Mouse (Mus musculus): ENCODE data around the gene Map3k4. TPM values are rescaled to one million over a fixed set of nuclear protein-coding genes. Genes with fewer than 3 reads are reported as not detected.
"Not testable (repeated sequence)": the region's sequence is repeated elsewhere in the genome, so short reads cannot be mapped to it uniquely, and the experiment has no call there.

The Map3k4 gene
- polyA plus RNA-seq, 1 experiment from 2014 or later = 31.5 TPM

DNA sequence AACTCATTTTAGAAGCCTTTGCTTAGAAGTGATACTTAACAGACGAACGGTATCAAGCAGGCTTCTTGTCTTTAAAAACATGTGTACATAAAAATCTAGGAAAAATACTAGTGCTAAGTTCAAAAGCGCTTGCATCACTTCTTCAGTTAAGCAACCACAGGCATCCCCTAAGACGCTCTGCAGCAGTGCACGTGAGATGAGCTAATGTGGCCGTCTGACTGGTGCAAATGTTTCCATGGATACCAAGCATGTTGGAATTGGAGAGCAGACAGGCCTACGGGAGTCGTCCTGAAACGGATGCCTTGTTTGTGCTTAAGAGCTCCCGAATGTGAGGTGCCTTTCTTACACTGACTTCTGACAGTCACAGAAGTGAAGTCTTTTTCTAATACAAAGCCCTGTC lies 27.9 kb downstream of the Map3k4 start:
- WGBS = 42% methylated on average over 10 of the region's 10 CpGs
- Histone ChIP-seq H3K9me3 (replicated peaks) (no peaks in the 10 kb centered on the region), H3K4me3 (no peak overlapping the region), H3K4me1 (replicated peaks) (peaks cover 30% of the 10 kb centered on the region), H3K9ac (no peak overlapping the region), H3K27me3 (no peaks in the 10 kb centered on the region), H3K36me3 (no peaks in the 10 kb centered on the region; the same call in none of the 2 replicates), H3K4me2 (no peak overlapping the region), H3K27ac (no peak overlapping the region)
- ATAC-seq (replicated peaks; ENCODE audit: insufficient number of reproducible peaks, insufficient read depth, low FRiP score, low read depth) = no peak

DNA sequence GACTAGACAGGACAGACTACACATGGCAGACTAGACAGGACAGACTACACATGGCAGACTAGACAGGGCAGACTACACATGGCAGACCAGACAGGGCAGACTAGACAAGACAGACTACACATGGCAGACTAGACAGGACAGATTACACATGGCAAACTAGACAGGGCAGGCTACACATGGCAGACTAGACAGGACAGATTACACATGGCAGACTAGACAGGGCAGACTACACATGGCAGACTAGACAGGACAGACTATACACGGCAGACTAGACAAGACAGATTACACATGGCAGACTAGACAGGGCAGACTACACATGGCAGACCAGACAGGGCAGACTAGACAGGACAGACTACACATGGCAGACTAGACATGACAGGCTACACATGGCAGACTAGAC lies 28.8 kb downstream of the Map3k4 start:
- not testable (repeated sequence) for H3K27ac ChIP-seq; H3K9ac ChIP-seq; ATAC-seq (replicated peaks; ENCODE audit: insufficient number of reproducible peaks, insufficient read depth, low FRiP score, low read depth); H3K4me2 ChIP-seq; H3K9me3 ChIP-seq (replicated peaks); H3K4me3 ChIP-seq; H3K36me3 ChIP-seq; H3K27me3 ChIP-seq
- 78% methylated on average over 1 of the region's 1 CpGs for WGBS
- H3K4me1 ChIP-seq (replicated peaks) = peaks cover 29% of the 10 kb centered on the region

DNA sequence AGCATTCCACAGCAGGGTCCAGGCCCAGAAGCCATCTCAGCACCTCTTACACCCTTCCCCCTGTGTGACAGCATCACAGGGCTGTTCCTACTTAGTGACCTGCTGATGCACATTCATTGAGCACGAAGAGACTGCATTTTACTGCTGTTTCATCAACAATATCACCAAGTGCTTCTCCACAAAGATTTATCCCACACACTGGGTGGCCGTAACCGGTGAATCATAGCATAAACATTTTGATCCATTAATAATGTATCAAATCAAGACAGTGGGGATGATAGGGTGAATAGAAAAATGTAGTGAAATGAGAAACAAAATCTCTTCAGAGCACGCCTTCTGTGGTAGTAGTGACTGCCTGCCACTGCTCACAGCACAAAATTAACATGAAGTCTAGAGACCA lies 29.7 kb downstream of the Map3k4 start:
- H3K4me1 ChIP-seq (replicated peaks) = peaks cover 21% of the 10 kb centered on the region
- 90% methylated on average over 4 of the region's 4 CpGs for WGBS
- no peaks in the 10 kb centered on the region; the same call in none of the 2 replicates for H3K36me3 ChIP-seq
- no peak overlapping the region for H3K4me2 ChIP-seq
- H3K27me3 ChIP-seq = no peaks in the 10 kb centered on the region
- no peak overlapping the region for H3K9ac ChIP-seq
- no peak overlapping the region for H3K4me3 ChIP-seq
- H3K9me3 ChIP-seq (replicated peaks) = no peaks in the 10 kb centered on the region
- no peak for ATAC-seq (replicated peaks; ENCODE audit: insufficient number of reproducible peaks, insufficient read depth, low FRiP score, low read depth)
- no peak overlapping the region for H3K27ac ChIP-seq

DNA sequence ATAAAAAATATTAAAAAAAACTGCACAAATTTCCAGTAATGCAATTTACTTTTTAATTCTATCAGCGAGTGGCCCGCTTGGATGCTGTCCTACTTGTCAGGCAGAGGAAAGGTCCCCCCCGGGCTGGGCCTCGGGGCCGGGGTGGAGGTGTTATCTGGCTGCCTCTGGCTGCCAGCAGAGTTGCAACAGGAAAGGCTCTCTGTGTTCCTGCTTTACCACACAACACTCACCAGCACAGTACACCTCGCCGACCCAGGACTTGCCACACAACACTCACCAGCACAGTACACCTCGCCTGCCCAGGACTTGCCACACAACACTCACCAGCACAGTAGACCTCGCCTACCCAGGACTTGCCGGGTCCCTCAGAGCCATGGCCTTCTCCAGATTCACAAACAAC lies 38.8 kb downstream of the Map3k4 start:
- no peaks in the 10 kb centered on the region for H3K27me3 ChIP-seq
- H3K9ac ChIP-seq = no peak overlapping the region
- 51% methylated on average over 10 of the region's 10 CpGs for WGBS
- peaks cover 19% of the 10 kb centered on the region; the same call in 1 of the 2 replicates for H3K36me3 ChIP-seq
- peaks cover 23% of the 10 kb centered on the region for H3K4me1 ChIP-seq (replicated peaks)
- no peak overlapping the region for H3K4me2 ChIP-seq
- H3K4me3 ChIP-seq = no peak overlapping the region
- peak; percentile 58; the same call in 1 of the 2 replicates for ATAC-seq (replicated peaks; ENCODE audit: insufficient number of reproducible peaks, insufficient read depth, low FRiP score, low read depth)
- peak overlapping the region; percentile 56 for H3K27ac ChIP-seq
- H3K9me3 ChIP-seq (replicated peaks) = no peaks in the 10 kb centered on the region

DNA sequence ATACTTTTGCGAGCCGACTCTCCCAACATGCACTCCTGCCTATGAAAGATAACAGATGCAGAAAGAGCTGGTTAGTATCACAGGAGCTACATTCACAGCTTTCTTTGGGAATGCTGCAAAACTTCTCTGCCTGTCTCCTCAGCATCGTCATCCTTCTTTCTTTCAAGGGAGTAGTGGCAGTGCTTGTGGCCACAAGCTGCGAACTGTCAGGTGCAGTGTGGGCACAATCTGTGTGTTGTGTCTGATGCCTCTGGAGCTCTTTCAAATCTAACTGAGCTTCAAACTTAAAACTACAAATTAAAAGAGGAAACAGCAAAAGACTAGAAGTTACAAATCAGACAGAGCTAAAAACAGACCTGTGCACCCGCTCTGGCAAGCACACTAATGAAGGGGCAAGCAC lies 40.5 kb downstream of the Map3k4 start:
- H3K4me1 ChIP-seq (replicated peaks) = peaks cover 23% of the 10 kb centered on the region
- 59% methylated on average over 5 of the region's 5 CpGs for WGBS
- no peaks in the 10 kb centered on the region for H3K27me3 ChIP-seq
- ATAC-seq (replicated peaks; ENCODE audit: insufficient number of reproducible peaks, insufficient read depth, low FRiP score, low read depth) = no peak
- no peaks in the 10 kb centered on the region for H3K9me3 ChIP-seq (replicated peaks)
- no peak overlapping the region for H3K9ac ChIP-seq
- H3K4me2 ChIP-seq = no peak overlapping the region
- H3K4me3 ChIP-seq = no peak overlapping the region
- peaks cover 19% of the 10 kb centered on the region; the same call in 1 of the 2 replicates for H3K36me3 ChIP-seq
- H3K27ac ChIP-seq = no peak overlapping the region

DNA sequence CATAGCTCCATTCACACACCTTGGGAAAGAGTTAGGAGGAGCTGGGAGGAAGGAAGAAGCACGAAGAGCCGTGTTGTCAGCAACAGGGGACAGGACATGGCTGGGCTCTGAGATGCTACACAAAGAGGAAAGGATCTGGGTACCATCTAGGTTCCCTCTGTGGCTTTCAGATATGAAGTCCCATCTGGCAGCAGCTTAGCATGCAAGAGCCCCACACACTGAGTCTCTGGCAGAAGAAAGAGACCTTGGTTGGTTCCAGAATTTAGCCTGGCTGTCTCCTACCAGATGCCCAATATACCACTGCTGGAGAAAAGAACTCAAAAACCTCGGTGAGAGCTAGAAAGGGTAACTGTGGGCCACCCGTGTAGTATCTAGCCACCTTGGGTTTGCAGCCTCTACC lies 41.3 kb downstream of the Map3k4 start:
- H3K9me3 ChIP-seq (replicated peaks) = no peaks in the 10 kb centered on the region
- H3K9ac ChIP-seq = no peak overlapping the region
- H3K27ac ChIP-seq = no peak overlapping the region
- WGBS = 84% methylated on average over 4 of the region's 4 CpGs
- H3K27me3 ChIP-seq = no peaks in the 10 kb centered on the region
- no peak overlapping the region for H3K4me3 ChIP-seq
- peaks cover 19% of the 10 kb centered on the region; the same call in 1 of the 2 replicates for H3K36me3 ChIP-seq
- H3K4me2 ChIP-seq = no peak overlapping the region
- peaks cover 23% of the 10 kb centered on the region for H3K4me1 ChIP-seq (replicated peaks)
- ATAC-seq (replicated peaks; ENCODE audit: insufficient number of reproducible peaks, insufficient read depth, low FRiP score, low read depth) = no peak

DNA sequence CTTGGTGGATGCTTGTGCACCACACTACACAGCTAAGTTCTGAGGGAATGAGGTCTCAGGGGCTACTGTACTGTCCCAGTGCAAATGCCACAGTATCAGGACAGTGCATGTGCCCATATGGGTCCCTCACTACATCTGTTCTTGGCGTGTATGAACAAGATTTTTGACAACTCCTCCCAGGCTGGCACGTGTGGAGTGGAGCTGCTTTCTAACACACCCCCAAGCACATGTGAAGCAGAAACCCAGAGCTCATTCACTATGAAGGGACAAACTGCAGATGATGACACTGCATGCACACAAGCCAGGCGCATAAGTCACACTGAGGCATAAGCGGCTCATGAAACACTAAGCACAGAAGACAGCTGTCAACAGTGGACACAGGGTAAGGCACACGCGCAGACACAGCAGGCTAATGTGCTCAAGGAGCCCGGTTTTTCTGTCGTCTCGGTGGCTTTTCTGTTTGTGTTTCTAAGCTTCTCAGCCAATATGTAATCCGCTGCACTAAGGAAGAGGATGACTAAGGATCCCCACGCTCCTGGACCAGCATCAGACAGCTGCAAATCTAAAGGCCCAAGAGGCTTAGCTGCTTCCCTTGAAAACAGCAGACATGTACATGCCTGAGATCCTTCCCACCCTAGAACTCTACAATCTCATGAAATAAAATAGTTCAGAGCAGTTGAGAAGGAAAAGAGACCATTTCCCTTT lies 41.9 kb downstream of the Map3k4 start:
- no peak overlapping the region for H3K4me2 ChIP-seq
- 89% methylated on average over 11 of the region's 11 CpGs for WGBS
- H3K9me3 ChIP-seq (replicated peaks) = no peaks in the 10 kb centered on the region
- H3K9ac ChIP-seq = no peak overlapping the region
- no peaks in the 10 kb centered on the region for H3K27me3 ChIP-seq
- no peak overlapping the region for H3K27ac ChIP-seq
- no peak overlapping the region for H3K4me3 ChIP-seq
- H3K4me1 ChIP-seq (replicated peaks) = peaks cover 23% of the 10 kb centered on the region
- ATAC-seq (replicated peaks; ENCODE audit: insufficient number of reproducible peaks, insufficient read depth, low FRiP score, low read depth) = no peak
- peaks cover 24% of the 10 kb centered on the region for H3K36me3 ChIP-seq

DNA sequence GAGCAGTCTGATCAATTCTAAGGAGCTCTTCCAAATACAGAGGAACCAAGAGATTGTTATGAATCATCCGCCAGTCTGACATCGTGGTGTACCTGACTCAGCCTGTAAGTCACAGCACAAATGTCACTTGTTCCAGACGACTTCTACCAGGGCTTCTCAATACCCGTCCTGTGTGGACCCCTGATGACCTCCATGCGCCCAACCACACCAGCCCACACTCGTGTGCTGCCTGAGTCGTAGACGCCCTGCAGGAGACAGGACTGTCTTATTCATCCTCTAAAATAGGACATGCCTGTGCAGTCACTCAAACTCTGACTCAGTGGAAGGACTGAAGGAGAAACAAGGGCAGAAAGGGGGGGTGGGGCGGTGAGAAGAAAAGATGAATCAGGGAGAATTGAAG lies 42.8 kb downstream of the Map3k4 start:
- Histone ChIP-seq H3K4me3 (no peak overlapping the region), H3K4me2 (no peak overlapping the region), H3K36me3 (peaks cover 33% of the 10 kb centered on the region), H3K9ac (no peak overlapping the region), H3K4me1 (replicated peaks) (peaks cover 23% of the 10 kb centered on the region), H3K27me3 (no peaks in the 10 kb centered on the region), H3K27ac (no peak overlapping the region), H3K9me3 (replicated peaks) (no peaks in the 10 kb centered on the region)
- 69% methylated on average over 9 of the region's 9 CpGs for WGBS
- no peak for ATAC-seq (replicated peaks; ENCODE audit: insufficient number of reproducible peaks, insufficient read depth, low FRiP score, low read depth)

DNA sequence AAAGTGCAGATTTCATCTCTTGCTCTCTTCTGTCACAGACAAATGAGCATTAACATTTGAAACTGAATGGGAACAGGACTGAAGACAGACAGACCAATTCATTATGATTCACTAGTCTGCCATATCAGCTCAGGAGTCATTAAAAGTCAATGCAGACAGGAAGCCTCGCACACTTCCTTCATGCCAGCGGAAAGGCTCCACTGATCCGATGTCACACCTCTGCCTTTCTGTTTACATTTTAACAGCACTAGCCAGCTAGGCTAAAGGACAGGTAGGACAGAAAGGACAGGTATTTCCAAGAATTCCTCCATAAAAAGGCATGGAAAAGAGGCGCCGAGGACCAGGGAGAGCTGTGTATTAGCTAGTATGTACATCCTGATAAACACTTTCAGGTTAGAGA lies 45.6 kb downstream of the Map3k4 start:
- H3K4me1 ChIP-seq (replicated peaks) = peaks cover 3% of the 10 kb centered on the region
- no peak for ATAC-seq (replicated peaks; ENCODE audit: insufficient number of reproducible peaks, insufficient read depth, low FRiP score, low read depth)
- no peak overlapping the region for H3K9ac ChIP-seq
- WGBS = 84% methylated on average over 5 of the region's 5 CpGs
- H3K36me3 ChIP-seq = peaks cover 45% of the 10 kb centered on the region
- no peak overlapping the region for H3K4me2 ChIP-seq
- no peak overlapping the region for H3K27ac ChIP-seq
- H3K27me3 ChIP-seq = no peaks in the 10 kb centered on the region
- H3K4me3 ChIP-seq = no peak overlapping the region
- H3K9me3 ChIP-seq (replicated peaks) = no peaks in the 10 kb centered on the region

DNA sequence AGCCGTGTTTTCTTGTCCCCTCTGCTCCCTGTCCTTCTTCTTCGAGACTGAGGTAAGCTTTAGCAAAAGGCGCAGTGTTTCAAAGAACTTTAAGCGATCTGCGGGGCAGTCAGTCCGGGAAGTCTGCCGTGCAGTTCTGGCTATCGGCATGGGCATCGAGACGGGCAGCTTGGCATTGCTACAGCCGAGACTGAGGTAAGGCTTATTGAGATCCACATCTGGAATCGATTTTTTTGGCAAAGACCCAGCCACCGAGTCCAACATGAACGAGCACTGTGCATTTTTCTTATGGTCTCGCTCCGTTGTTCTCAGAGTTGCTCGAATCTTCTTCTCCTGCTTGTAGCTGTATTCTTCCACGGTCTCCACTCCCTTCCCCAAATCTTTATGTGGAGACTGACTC lies 46.8 kb downstream of the Map3k4 start:
- WGBS = 95% methylated on average over 18 of the region's 18 CpGs
- Histone ChIP-seq H3K36me3 (peaks cover 37% of the 10 kb centered on the region), H3K9me3 (replicated peaks) (no peaks in the 10 kb centered on the region), H3K4me1 (replicated peaks) (peaks cover 9% of the 10 kb centered on the region), H3K27ac (no peak overlapping the region), H3K27me3 (no peaks in the 10 kb centered on the region), H3K4me2 (no peak overlapping the region), H3K9ac (no peak overlapping the region), H3K4me3 (no peak overlapping the region)
- ATAC-seq (replicated peaks; ENCODE audit: insufficient number of reproducible peaks, insufficient read depth, low FRiP score, low read depth) = no peak

DNA sequence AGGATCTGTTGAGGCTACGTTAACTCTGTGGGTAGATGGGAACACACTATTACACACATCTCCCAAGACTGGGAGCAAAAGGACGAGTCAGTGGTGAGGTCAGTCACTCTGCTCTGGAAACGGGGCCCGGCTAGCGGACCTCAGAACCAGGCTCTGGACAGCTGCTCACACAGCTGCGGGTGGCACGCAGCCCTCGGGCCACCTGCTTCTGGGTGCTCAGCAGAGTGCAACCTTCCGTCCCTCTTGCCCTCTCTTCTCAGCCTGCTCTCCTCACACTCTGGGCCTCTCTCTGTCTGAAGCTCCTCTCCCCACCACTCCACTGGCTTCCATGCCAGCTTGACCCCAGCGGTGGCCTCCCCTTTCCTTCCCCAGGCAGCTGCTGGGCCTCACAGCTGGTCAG lies 50.1 kb downstream of the Map3k4 start:
- H3K27ac ChIP-seq = no peak overlapping the region
- no peak overlapping the region for H3K4me2 ChIP-seq
- no peaks in the 10 kb centered on the region for H3K9me3 ChIP-seq (replicated peaks)
- H3K9ac ChIP-seq = no peak overlapping the region
- 89% methylated on average over 10 of the region's 10 CpGs for whole genome bisulfite sequencing
- H3K36me3 ChIP-seq = peaks cover 26% of the 10 kb centered on the region
- peaks cover 32% of the 10 kb centered on the region for H3K4me1 ChIP-seq (replicated peaks)
- H3K4me3 ChIP-seq = no peak overlapping the region
- no peak for ATAC-seq (replicated peaks; ENCODE audit: insufficient number of reproducible peaks, insufficient read depth, low FRiP score, low read depth)
- no peaks in the 10 kb centered on the region for H3K27me3 ChIP-seq

DNA sequence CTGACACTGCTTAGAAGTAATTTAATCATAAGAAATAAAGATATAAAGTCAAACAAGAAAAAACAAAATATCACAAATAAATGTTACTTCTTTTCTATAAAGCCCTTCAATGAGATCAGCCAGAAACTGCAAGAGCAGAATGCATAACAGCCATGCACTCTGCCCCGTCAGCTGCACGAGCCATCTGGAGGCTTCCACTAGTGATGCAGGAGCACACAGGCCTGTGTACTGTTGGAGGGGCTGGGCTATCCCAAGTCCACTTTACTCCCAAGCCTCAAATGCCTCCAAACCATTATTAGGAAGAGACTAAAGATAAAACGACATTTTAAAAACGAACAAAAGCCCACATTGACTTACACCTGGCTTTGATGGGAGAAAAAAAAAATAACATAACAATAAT lies 50.5 kb downstream of the Map3k4 start:
- Histone ChIP-seq H3K4me2 (no peak overlapping the region), H3K4me1 (replicated peaks) (peaks cover 32% of the 10 kb centered on the region), H3K9me3 (replicated peaks) (no peaks in the 10 kb centered on the region), H3K27me3 (no peaks in the 10 kb centered on the region), H3K36me3 (peaks cover 27% of the 10 kb centered on the region), H3K27ac (no peak overlapping the region), H3K4me3 (no peak overlapping the region), H3K9ac (no peak overlapping the region)
- no peak for ATAC-seq (replicated peaks; ENCODE audit: insufficient number of reproducible peaks, insufficient read depth, low FRiP score, low read depth)
- WGBS = 75% methylated on average over 4 of the region's 4 CpGs

All from heart, embryonic 15.5 days (tissue).